Mouse (Mus musculus): ENCODE results near the gene Snhg11.

Gene Snhg11

GRCm38 (mm10) chr2:158375443-158376122 lies at the start of gene Snhg11:
TSS of gene Snhg11 (plus strand) at chr2:158375638.
- DNase-seq (ENCODE audit: low read depth, low spot score) = peak; percentile 36

- DNase-seq (ENCODE audit: low read depth, low spot score) = no peak
Observed at GRCm38 (mm10) chr2:158334356-158334755, 41.1 kb upstream of the Snhg11 start.

- DNase-seq (ENCODE audit: low read depth, low spot score) = no peak
Observed at GRCm38 (mm10) chr2:158337698-158338097, 37.7 kb upstream of the Snhg11 start.

GRCm38 (mm10) chr2:158339948-158340564 lies 35.4 kb upstream of the Snhg11 start:
- DNase-seq (ENCODE audit: low read depth, low spot score) = no peak

- DNase-seq (ENCODE audit: low read depth, low spot score) = no peak
Observed at GRCm38 (mm10) chr2:158341324-158341723, 34.1 kb upstream of the Snhg11 start.

- DNase-seq (ENCODE audit: low read depth, low spot score) = no peak
Observed at GRCm38 (mm10) chr2:158343495-158343894, 31.9 kb upstream of the Snhg11 start.

GRCm38 (mm10) chr2:158346467-158346866 lies 29.0 kb upstream of the Snhg11 start:
- DNase-seq (ENCODE audit: low read depth, low spot score) = no peak

- DNase-seq (ENCODE audit: low read depth, low spot score) = peak; percentile 34
Observed at GRCm38 (mm10) chr2:158347868-158348267, 27.6 kb upstream of the Snhg11 start.

GRCm38 (mm10) chr2:158352801-158353520 lies 22.5 kb upstream of the Snhg11 start:
- no peak for DNase-seq (ENCODE audit: low read depth, low spot score)

- DNase-seq (ENCODE audit: low read depth, low spot score) = no peak
Observed at GRCm38 (mm10) chr2:158354348-158355114, 20.9 kb upstream of the Snhg11 start.

GRCm38 (mm10) chr2:158355238-158355637 lies 20.2 kb upstream of the Snhg11 start:
- no peak for DNase-seq (ENCODE audit: low read depth, low spot score)

GRCm38 (mm10) chr2:158356121-158356520 lies 19.3 kb upstream of the Snhg11 start:
- no peak for DNase-seq (ENCODE audit: low read depth, low spot score)

GRCm38 (mm10) chr2:158359757-158360620 lies 15.4 kb upstream of the Snhg11 start:
- no peak for DNase-seq (ENCODE audit: low read depth, low spot score)

- peak; percentile 56 for DNase-seq (ENCODE audit: low read depth, low spot score)
Observed at GRCm38 (mm10) chr2:158360873-158361677, 14.4 kb upstream of the Snhg11 start.

GRCm38 (mm10) chr2:158361678-158362320 lies 13.6 kb upstream of the Snhg11 start:
- no peak for DNase-seq (ENCODE audit: low read depth, low spot score)

GRCm38 (mm10) chr2:158364175-158364574 lies 11.3 kb upstream of the Snhg11 start:
- no peak for DNase-seq (ENCODE audit: low read depth, low spot score)

- DNase-seq (ENCODE audit: low read depth, low spot score) = no peak
Observed at GRCm38 (mm10) chr2:158365099-158365850, 10.2 kb upstream of the Snhg11 start.

GRCm38 (mm10) chr2:158367654-158368053 lies 7.8 kb upstream of the Snhg11 start:
- DNase-seq (ENCODE audit: low read depth, low spot score) = no peak

GRCm38 (mm10) chr2:158368313-158368712 lies 7.1 kb upstream of the Snhg11 start:
- no peak for DNase-seq (ENCODE audit: low read depth, low spot score)

Data from retina, adult 2 months (tissue).